Mouse (Mus musculus) ZHBTc4 (cell line): ENCODE results near the gene Cct3.
"Not testable (repeated sequence)": the region's sequence is repeated elsewhere in the genome, so short reads cannot be mapped to it uniquely, and the experiment has no call there.

Source experiments
- DNase-seq: peaks from one replicate; pipeline ENCODE4 v3.0.0-alpha.2; 2011; ENCODE audit warnings: low read depth, low spot score

The Cct3 gene

DNA sequence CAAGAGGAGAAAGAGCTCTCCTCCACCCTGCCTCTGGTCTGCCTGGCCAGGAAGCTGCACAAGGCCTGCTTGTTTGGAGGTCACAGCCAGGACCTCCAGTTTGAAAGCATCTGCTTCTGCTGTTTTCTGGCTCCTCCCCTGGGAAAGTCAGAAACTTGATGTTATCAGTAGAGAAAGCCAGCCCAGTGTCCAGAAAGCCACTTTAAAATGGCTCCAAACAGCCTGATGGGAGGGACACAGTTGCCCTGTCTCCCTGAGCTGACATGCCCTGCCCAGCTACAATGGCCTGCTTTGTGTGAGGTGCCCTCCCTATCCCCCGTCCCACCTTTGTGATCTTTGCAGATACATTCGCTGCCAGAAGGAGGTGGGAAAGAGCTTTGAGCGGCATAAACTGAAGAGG lies 63.1 kb downstream of the Cct3 start:
- DNase-seq = no peak

DNA sequence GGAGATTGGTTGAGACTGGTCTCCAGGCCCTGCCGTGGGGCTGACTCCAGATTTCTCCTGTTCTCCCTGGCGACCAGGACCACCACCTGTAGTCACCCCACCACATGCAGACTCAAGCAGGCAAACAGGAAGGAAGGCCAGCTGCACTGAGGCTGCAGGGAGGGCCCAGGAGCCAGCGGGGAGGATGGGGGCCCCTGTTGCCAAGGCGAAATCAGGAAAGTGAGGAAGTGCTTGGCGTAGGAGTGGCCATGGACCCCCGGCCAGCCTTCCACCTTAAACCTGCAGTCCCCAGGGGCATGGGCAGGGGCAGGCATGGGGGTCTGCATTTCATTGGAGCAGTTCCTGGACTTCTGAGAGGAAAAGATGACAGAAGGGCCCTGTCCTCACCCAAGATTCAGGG lies 64.2 kb downstream of the Cct3 start:
- no peak for DNase-seq

DNA sequence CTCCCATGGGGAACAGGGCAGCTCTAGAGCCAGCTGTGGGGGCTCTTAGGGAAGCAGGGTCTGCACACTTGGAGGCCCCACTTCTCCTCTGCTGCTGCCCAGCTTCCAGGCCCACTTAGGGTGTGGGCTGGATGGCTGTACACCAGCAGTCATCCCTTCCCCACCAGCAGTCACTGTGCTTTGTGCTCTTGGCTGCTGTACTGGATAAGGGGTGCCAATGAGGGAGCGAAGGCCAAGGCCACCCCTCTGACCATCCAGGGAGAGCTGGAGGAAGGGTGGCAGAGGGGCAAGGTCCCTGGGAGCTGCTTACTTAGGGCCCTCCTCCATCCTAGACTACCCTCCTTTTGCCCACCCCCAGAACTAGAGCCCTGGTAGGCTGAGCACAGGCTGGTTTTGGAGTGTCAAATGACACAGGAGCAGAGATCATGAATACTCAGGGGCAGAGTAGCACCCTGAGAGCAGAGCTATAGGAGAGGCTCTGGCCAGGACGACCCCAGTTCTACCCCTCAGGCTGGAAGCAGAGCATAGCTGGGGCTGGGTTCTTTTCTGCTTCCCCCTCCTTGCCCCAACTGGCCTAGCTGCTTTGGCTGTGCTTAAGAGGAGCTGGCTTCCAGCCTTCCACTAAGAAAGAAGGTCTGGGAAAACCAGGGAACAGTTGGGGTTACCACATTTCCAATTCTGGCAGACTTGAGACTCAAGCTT lies 64.8 kb downstream of the Cct3 start:
- DNase-seq = no peak

DNA sequence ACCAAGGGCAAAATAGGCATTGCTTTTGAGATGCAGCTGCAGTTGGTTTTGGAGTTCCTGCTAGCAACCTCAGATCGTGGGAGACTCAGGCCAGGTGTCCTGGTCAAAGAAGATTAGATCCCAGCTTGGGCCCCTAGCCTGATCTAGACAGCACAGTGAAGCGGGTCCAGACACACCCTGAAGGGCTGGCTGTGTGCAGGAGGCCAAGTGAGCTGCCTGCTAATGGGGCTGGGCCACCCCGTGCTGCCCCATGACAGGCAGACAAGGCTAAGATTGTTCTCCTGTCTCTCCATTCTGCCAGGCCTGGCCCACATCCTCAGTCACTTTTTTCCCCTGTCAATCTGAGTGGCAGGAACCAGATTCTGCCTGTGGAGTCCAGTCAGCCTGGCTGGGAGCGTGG lies 66.8 kb downstream of the Cct3 start:
- no peak for DNase-seq

DNA sequence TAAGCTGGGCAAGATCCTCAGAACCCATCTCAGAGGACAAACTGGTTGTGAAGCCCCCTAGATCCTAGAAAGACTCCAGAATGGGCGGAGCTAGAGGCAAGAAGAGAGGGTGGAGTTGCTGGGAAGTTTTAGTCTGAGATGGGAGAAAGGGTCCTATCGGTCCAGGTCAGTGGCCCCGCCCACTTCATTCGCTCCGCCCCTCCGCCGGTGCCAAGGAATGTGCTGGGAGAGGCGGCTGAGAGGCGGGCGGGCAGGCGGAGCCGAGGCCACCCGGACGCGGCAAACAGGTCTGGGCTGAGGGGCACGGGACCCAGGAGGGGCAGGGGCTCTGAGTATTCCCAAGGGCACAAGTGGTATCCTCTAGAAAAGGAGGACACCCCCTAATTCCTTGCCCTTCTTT lies 67.4 kb downstream of the Cct3 start, which contains the start of gene Paqr6:
Paqr6 (plus strand) TSS at position 248 of the 400 bp plus-strand sequence.
- peak; percentile 94 for DNase-seq

DNA sequence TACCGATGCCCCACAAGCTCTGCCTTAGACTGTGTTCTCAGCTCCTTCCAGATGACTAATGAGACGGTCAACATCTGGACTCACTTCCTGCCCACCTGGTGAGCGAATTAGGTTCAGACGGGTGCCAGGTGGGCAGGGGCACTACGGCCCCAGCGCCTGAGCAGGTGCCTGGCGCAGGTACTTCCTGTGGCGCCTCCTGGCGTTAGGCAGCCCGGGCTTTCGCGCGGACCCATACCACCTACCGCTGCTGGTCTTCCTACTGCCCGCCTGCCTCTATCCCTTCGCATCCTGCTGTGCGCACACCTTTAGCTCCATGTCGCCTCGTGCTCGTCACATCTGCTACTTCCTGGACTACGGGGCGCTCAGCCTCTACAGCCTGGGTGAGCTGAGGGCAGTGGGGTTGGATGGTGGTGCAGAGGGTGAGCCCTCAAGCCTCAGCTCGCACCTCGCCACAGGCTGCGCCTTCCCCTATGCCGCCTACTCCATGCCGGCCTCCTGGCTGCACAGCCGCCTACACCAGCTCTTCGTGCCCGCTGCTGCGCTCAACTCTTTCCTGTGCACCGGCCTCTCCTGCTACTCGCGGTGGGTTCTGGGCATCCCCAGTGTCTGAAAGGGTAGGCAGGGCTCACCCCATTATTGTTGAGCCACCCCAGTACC lies 68.9 kb downstream of the Cct3 start:
- DNase-seq = peak; percentile 49

DNA sequence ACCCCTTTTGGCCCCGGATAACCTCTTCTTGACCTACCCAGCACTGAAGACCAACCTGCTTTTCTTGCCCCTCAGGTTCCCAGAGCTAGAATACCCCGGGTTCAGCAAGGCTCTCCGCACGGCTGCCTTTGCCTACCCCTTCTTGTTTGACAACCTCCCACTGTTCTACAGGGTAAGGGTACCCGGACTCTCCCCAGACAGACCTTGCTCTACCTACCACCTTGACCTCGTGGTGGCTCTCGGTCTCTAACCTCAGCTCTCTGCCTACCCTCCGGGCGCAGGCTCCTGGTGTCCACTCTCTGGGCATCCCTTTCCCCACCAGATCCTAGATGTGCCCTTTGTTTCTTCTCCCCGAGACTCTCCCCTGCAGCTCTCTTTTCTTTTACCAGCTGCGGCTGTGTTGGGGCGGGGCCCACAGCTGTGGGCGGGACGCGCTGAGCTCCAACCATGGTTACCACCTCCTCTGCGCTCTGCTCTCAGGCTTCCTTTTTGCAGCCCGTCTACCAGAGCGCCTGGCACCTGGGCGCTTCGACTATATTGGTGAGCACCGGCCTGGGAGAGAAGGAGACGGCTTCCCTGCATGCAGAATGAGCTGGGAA lies 70.0 kb downstream of the Cct3 start:
- DNase-seq = peak; percentile 63

DNA sequence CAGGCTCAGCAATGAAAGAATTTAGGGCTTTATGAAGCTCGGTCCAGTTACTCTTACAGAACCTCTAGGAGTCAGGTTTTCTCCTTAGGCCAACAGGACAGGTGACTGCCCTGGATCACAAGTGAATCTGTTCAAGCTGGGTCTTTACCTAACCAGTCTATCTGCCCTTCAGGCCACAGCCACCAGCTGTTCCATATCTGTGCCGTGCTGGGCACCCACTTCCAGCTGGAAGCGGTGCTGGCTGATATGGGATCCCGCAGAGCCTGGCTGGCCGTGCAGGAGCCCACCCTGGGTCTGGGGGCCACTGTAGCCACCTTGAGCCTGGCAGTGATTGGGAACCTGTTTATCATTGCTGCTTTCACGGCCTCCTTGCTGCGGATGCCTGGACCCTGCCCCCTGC lies 70.6 kb downstream of the Cct3 start:
- DNase-seq = not testable (repeated sequence)

DNA sequence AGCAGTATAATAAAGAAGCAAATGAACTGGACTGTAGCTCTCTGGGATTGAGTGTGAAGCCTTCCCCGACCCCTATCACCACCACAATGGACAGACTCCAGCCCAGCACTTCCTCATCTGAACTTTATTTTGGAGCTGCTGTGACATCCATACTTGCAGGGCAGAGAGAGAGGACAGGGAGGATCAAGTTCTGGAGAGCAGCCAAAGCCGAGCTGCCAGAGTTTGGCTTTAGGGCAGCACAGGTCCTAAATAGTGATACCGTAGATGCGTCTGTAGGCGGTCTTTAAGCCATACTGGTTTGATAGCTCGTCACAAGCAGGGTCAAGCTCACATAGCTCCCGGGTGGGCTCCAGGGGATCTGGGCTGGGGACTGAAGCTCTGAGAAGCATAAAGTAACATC lies 71.6 kb downstream of the Cct3 start:
- DNase-seq = not testable (repeated sequence)
